Mouse (Mus musculus) gastrocnemius, postnatal 4 days (tissue): ENCODE measurements around the gene Lama5. TPM values are rescaled to one million over a fixed set of nuclear protein-coding genes. Genes with fewer than 3 reads are reported as not detected.

ENCODE experiments used
- DNase-seq, 2 experiments: peaks; one replicate each; pipeline ENCODE4 v3.0.0; 2021 to 2022; ENCODE audit warnings: low spot score in 2 of 2, mixed read lengths in 2 of 2
- total RNA-seq, 2 experiments: library from RNA; stranded (reverse); gene quantifications; 2 replicates each; pipeline ENCODE4 v1.2.3; 2021

Gene Lama5
- total RNA-seq, 2 experiments from 2014 or later: 32.3 to 42.7 TPM

DNA sequence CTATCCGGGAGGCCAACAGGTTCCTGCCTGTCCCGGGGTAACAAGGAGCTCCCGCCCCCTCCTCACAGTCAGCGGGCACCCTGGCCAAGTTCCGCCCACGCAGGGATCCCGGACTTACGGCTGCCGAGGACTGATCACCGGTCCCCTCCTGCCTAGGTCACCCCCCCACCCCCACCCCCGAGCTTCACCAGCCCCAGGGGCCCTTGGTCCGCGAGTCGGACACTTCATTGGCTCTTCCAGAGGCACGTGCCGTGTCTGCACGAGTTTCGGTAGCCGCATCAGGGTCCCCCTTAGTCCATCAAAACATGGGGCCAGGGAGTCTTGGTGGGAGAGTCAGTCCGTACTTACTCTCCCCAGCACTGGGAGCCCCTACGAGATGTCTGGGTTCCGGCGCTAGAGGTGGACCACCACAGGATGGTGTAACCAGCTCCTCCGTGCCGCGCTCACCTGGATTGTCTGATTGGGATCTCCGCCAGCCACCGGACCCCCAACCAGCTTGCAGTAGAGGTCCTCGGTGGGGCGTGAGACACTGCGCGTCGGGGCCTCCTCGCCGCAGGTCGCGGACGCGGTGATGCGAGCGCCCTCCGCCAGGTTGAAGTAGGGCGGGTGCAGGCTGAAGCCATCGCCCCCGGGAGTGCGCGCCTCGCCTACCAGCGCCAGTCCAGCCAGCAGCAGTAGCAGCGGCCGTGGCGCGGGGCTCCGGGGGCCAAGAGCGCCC lies 456 bp downstream of the Lama5 start:
- peak in 1 of 2 experiments; percentile 27 for DNase-seq

DNA sequence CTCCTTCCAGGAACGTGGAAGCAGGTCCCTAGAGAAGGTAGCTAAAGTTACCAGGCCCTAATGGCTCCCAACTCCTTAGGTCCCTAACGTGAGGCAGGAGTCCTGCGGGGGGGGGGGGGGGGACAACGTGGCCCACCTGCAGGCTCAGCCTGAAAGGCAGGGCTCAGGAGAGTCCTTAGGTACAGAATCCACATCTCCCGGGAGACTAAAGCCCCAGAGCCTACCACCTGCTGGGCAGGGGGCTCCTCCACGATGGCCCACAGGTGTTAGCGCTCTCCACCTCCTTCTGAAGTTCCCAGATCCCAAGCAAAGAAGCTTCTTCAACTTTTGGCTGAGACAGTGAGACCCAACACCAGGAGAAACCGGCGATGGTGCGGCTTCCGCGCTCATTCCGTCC lies 1.0 kb downstream of the Lama5 start:
- no peak for DNase-seq

DNA sequence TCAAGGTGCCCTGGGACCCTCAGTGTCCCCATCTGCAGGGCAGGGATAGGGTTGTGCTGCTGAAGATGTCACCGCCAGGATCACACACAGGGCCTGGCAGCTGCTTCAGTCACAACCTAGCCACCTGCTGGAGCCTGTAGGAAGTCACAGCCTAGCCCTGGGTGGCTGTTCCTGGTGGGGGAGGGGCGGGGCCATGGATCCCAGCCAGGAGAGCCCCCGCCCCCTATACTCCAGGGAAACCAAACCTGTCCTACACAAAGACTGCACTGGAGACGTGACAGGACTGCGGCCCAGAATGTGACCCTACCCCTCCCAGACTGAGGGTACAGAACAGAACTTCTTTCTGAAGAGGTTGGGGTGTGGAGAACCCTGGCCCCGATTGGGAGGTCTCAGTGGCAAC lies 3.4 kb downstream of the Lama5 start:
- DNase-seq: peak in 1 of 2 experiments; percentile 13

DNA sequence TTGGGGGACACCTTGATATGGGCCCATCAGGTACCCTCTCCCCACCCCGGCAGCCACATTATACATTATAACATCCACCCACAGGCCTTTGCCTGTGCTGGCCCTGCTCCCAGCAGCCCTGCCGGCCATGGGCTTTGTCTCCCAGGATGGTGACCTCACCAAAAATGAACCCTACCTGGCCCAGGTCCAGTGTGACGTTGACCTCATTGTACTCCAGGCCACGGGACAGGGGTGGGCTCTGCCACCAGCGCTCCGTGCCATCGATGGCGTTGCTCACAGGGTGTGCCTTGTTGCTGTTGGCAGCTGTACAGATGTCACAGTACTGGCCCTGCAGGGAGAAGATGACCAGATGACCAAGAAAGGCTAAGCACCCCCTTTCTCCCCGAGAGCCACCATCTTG lies 4.6 kb downstream of the Lama5 start:
- peak in 1 of 2 experiments; percentile 20 for DNase-seq

DNA sequence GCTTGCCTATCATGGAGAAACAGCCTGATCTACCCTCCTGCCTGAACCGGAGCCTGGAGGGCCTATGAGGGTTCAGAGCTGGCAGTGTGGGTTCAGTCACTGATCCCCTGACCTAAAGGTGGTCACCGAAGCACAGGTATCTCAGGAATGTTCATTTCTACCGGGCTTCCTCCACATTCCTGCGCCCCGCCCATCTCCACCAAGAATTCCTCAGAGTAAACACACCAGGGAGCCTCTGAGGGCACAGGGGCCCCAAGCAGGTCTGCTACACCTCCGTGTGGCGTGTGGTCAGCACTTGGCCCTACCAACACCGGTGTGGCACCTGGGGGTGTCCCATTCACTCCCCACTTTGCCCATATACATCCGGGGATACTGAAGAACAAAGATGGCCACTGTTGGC lies 5.5 kb downstream of the Lama5 start:
- DNase-seq: no peak

DNA sequence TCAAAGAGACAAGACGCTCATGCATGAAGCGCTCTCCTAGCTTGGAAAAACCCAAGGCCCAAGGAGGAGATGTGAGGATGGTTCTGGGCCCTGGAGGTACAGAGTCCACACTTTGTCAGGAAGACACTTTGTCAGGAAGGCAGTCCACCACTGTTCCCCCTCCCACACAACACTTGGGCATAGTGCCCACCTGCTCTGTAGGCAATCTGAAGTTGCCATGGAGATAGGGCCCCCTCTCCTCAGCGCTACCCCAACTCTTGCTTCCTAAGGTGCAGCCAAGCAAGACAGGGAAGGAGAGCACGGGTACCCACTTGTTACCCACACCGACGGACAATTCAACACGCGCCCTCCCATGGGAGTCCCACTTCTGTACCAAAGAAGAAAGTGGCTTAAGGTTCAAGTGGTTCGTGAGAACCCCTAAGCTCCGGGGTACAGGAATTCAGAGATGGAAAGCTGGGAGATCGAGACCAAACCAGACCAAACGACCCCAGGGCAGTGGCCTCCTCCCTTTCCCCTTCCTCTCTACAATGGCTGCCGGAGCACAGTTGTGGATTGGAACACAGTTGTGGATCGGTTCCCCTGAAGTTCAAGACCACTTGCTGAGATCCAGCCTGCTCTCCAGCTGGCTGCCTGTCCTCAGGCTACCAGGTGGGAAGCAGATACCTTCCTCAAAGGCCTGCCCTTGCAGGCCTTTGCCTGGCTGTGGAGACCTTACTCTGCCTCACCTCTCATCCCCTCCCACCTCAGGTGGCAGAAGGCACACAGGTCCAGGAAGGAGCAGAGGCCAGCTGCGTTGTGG lies 6.3 kb downstream of the Lama5 start:
- DNase-seq: no peak

DNA sequence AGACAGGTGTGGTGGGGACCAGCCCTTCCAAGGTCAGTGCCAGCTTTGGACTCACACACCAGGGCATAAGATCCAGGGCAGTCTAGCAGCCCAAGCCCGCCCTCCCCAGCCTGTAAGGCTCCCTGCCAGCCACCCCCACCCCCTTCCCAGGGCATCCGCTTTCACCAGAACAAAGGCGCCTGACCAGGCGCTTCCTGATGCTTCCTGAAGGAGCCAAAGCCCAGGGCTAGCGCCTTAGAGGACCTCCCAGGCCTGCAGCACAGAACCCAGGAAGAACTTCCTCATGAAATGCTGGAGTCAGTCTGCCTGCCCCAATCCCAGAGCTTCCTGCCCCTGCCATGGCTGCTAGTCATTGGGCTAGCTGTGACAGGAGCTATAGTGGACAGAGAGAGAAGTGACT lies 7.0 kb downstream of the Lama5 start:
- DNase-seq: no peak

DNA sequence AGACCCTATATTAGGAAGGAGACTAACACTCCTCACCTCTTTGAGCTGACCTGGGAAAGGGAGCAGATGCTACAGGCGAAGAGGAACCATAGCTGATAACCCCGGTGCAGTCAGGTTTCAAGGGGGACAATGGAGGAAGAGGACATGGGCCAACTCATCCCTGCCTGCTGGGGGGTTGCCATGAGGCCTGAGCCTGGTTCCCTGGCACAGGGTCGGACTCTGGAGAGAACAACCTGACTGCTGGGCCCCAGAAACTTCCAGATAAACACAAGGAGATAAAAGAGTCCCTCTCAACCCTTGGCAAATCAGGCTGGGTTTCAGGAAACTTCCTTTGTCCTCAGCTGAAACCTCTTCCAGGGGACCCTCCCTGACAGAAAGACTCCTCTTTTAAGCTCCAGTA lies 7.4 kb downstream of the Lama5 start:
- DNase-seq: no peak

DNA sequence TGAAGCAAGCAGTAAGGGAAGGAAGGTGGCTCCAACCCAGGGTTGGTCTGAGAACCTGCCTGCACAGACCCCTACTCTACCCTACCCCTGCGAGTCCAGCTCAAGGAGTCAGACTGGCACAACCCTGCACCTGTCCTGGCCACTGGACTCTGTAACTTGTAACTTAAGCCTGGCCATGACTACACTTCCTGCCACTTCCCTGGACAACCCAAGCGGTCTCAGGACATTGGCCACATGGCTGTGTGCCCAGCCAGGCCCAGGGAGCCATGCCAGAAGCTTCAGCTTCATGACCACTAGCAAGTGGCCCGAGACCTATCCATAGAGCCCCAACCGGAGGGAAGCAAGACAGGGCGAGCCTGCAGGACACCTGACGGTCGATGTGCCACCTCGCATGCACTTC lies 8.1 kb downstream of the Lama5 start:
- peak in 1 of 2 experiments; percentile 75 for DNase-seq

DNA sequence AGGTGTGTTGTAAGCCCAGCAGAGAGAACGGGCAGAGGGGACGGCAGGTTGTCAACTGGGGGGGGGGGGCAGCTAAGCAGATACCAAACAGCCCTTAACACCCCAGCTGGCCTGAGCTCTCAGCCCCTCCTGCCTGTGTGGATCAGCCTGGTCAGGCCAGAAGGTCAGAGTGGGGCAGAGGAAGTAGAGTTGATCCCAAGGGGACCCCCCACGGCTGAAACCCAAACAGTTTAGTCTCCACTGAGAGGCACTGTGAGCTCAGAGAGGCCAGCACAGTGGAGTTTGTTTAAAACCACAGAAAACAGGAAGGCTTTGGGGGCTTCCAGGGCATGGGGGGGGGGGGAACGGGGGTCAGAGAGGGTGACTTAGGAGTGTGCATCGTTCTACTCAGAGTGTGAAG lies 8.7 kb downstream of the Lama5 start:
- DNase-seq: no peak

DNA sequence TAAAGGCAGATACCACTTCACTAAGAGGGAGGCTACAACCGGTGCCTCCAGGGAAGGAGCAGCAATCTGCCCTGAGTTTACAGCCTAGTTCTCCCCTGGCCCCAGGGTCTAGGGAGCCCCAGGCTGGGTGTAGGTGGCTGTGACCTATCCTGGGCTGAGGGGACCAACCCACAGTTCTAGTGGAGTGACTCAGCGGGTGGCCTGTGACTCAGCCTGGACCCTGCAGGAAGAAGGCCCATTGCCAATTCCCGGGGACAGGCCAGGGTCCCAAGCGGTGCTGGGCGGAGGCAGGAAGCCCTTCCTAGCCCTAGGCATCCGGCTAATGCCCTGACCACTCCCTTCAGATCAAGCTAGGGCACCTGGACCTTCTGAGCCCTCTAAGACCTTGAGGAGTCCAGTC lies 9.7 kb downstream of the Lama5 start:
- no peak for DNase-seq

DNA sequence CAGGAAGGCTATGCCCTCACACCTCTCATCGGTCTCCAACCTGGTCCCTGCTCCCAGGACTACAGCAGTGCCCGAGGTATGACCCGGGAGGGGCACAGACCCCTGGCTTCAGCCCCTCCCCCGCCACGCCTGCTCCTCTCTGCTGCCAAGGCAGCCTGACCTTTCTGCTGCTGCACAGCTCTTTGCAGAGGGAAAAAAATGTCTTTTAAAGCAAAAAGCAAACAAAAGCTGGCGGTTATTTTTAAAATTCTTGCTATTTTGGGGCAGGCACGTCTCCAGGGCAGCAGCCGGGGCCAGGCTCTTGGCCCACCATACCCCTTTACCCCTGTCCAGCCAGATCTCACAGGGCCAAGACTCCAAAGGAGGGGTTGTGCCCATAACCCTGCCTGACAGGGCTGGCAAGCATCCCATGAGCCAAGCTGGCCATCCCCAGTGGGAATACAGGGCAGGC lies 10.6 kb downstream of the Lama5 start:
- DNase-seq: no peak

DNA sequence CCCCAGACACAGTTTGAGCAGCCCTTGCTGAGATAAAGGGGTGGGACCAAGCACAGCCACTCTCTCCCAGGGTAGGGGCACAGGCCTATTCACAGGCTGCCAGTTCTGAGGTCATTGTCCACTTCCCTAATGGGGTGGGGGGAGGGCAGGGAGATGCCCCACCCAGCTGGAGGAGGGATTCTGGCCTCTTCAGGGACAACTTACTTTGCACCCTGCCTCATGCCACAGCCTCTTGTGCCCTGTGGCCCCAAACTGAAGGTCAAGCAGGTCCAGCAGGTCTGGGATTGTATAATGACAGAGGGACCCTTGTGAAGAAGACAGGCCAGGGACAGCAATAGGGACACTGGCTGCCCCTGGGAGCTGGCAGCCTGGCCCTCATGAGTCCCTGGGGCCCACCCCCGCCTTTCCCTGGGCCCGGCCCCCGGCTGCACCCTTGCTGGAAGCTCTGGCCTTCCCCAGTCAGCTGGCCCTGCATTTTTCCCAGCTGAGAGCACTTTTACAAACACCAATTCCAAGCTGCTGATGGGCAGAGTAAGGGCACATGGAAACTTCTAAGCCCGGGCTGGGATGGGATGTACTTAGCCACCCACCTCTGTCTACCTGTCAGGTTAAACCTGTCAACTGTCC lies 11.2 kb downstream of the Lama5 start:
- DNase-seq: no peak

DNA sequence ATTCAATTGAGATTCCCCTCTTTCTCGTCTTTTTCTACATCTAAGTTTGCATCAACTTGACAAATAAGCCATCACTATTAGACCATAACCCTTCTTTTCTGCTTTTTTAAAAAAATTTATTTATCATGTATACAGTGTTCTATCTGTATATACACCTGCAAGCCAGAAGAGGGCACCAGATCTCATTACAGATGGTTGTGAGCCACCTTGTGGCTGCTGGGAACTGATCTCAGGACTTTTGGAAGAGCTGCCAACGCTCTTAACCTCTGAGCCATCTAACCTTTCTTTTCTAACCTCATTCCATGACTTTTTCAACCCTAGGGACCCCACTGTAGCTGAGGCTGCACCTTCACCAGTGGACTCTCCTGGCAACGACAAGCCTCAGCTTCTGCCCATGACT lies 13.4 kb downstream of the Lama5 start:
- DNase-seq: no peak

DNA sequence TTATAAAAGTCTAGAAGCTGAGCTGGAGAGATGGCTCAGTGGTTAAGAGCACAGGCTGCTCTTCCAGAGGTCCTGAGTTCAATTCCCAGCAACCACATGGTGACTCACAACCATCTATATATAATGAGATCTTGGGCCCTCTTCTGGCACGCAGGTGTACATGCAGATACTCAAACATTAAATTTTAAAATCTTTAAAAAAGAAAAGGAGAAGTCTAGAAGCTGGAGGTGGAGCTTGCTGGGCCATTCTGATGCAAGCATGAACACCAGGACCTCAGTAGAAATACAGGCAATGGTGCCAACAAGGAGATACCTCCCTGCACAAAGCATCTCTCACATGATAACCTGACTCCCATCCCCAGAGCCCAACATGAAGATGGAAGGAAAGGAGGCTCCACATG lies 16.7 kb downstream of the Lama5 start:
- DNase-seq: no peak

DNA sequence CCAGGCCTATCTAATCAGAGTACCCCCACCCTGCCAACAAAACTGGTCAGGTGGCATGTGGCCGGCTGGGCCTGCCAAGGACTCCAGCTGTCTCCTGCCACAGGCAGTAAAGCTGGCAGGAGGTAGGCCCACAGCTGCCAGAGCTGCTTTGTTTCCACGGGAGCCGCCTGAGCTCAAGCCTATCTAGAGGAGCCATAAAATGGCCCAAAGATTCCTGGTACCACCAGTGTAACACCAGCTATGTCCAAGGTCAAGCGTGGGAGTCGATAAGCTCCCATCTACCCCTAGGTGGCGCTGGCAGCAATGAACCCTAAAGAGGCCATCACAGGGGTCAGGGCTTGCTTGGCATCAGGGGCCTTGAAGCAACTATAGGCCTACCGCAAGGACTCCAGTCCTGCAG lies 17.8 kb downstream of the Lama5 start:
- peak in 1 of 2 experiments; percentile 69 for DNase-seq

DNA sequence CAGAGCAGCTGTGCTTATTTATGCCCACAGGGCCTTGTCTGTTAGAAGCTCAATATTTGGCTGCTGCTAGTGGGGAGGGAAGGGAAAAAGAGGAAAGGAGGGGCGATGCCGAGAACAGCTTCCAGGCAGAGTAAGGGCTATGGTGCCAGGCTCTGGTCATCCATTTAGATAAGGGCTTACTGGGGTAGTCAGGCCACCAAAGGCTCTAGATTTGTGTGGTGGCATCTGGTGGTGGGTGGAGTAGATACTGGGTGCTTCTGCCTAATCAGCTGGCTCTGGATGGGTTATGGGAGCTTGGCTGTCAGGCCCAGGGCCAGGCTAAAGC lies 19.7 kb downstream of the Lama5 start:
- no peak for DNase-seq

DNA sequence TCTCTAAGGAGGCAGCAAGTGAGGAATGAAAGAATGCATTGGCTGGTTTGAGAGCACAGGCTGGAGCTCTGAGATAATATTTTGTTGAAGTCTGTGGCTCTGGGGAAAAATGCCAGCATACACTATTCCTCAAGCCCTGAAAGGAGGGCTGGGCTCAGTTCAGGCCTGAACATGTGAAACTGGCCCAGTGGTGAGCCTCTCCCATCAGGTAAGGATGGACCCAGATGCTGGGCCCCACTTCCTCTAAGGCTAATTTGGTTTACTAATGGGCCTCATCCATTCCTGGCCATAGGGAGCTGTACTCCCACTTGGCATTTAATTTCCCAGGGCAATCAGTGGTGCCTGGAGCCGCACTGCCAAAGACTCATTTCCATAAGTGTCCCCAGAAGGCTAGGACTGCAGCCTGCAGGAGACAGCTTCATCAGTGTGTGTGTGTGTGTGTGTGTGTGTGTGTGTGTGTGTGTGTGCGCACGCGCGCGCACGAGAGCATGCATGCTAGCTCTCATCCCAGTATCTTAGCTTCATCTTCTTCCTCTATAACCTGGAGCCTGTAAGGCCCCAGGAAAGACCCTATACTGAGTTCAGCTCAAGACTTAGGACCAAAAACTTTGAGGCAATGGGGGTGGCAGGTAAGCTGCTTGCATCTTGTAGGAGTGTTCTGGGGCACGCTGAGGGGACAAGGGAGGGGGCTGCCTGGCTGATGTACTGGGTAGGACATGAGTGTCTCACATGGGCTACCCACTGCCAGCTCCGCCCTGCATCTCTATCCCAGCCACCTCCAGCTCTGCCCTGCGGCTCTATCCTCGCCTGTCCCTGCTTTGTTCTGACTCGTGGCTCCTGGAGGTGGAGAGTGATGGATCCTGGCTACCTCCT lies 20.3 kb downstream of the Lama5 start:
- no peak for DNase-seq

DNA sequence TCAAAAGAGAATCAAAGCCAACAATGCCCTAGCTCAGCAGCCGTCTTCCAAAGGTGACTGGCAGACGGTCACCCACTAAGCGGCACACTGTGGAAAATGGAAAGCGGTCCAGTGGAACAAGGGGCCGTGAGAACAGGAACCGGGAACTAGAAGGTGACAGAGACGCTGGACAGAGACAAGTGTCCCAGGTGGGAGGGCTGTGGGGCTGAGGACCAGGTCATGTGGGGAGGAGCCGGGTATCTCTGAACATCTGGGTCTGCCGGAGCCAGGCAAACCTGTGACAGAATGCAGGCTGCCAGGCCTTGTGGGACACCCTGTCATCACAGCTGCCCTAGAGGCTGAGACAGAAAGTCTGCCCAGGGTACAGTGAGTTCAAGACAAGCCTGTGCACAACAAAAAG lies 21.2 kb downstream of the Lama5 start:
- DNase-seq: no peak

DNA sequence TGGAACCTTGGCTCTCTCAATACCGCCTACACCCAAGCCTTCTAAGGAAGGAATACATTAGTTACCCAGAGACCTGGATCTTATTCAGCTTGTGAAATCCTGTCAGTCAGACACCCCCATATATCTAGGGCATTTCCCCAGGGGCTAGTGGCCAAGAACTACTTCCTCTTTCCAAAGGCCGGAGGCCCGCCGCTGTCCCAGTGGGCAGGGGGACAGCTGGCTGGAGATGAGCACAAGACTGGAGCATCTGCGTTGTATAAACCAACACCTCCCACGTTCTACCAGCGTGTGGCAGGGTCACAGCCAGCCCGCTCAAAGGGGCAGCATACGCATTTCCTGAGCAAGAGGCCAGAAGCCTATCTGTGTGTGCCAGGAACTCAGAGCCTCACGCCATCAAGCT lies 22.9 kb downstream of the Lama5 start:
- DNase-seq: no peak

DNA sequence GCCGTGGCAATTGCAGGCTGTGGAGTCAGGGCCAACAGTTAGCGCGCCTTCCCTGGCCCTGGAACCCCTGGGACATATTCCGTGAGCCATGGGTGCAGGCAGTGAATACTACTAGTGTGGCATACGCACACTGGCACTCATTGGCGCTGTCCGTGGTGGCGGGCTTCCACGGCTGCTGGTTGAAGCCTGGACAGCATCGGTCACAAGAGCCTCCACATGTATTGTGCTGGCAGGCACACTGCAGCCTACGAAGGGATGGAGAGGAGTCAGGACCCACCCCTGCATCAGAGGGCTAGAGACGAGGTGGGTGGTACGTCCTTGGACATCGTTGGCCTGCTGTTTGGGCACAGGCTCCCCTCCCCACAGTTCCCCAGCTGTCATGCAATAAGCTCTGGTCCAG lies 23.4 kb downstream of the Lama5 start:
- no peak for DNase-seq
